Mouse (Mus musculus) G1E (cell line): ENCODE results near the gene Nt5dc1. TPM values are rescaled to one million over a fixed set of nuclear protein-coding genes. Genes with fewer than 3 reads are reported as not detected.
"Not testable (repeated sequence)": the region's sequence is repeated elsewhere in the genome, so short reads cannot be mapped to it uniquely, and the experiment has no call there.

ENCODE experiments used
- ATAC-seq: 2 replicates; pipeline ENCODE4 v1.8.0; 2016; ENCODE audit warnings: mild to moderate bottlenecking; ENCODE audit not compliant: insufficient number of reproducible peaks, poor library complexity, low FRiP score, severe bottlenecking; ENCODE audit errors: extremely low read depth
- DNase-seq: peaks from one replicate; pipeline ENCODE4 v3.0.0; 2012; ENCODE audit warnings: low spot score
- H3K27me3 ChIP-seq: 2 replicates; pipeline ENCODE4 v1.6.1; 2012; ENCODE audit warnings: mild to moderate bottlenecking, low read length, inconsistent platforms; ENCODE audit not compliant: insufficient read depth
- H3K36me3 ChIP-seq: replicated peaks from 2 replicates; pipeline ENCODE3; 2012; ENCODE audit warnings: mild to moderate bottlenecking, inconsistent platforms
- H3K4me1 ChIP-seq: 2 replicates; pipeline ENCODE4 v1.6.1; 2012; ENCODE audit warnings: low read depth, low read length, inconsistent platforms, mixed read lengths; ENCODE audit not compliant: insufficient read depth
- H3K4me3 ChIP-seq: 2 replicates; pipeline ENCODE4 v1.5.1; 2012; ENCODE audit warnings: low read depth, mild to moderate bottlenecking, inconsistent platforms, low read length, moderate library complexity, mixed read lengths
- H3K9me3 ChIP-seq: replicated peaks from 2 replicates; pipeline ENCODE4 v1.6.1; 2012; ENCODE audit warnings: inconsistent platforms
- CTCF ChIP-seq: IDR thresholded peaks from 2 replicates; pipeline ENCODE4 v1.5.1; 2012; ENCODE audit warnings: low read depth, low read length, inconsistent platforms, mixed read lengths
- GATA1 ChIP-seq: IDR thresholded peaks from 2 replicates; pipeline ENCODE4 v1.6.1; 2012; ENCODE audit warnings: borderline replicate concordance, low read length, inconsistent platforms, mixed read lengths
- GATA2 ChIP-seq: IDR thresholded peaks from 2 replicates; pipeline ENCODE4 v1.6.1; 2012; ENCODE audit warnings: low read depth, low read length, inconsistent platforms, borderline replicate concordance
- POLR2AphosphoS5 ChIP-seq: IDR thresholded peaks from 2 replicates; pipeline ENCODE4 v1.6.1; 2012; ENCODE audit warnings: low read depth, low read length, inconsistent platforms; ENCODE audit not compliant: insufficient replicate concordance
- TAL1 ChIP-seq: conservative IDR thresholded peaks from 2 replicates; pipeline ENCODE4 v1.6.1; 2012; ENCODE audit warnings: low read depth, low read length, inconsistent platforms, mixed read lengths
- polyA plus RNA-seq: library from polyadenylated mRNA; stranded (reverse); fragments of >175 nt; gene quantifications from 2 replicates; pipeline ENCODE4 v1.2.3, GENCODE M21; 2012
- total RNA-seq, 2 experiments: library from RNA; stranded (forward) in 1 of 2; stranded (reverse) in 1 of 2; fragments of 200-1000 nt in 1 of 2; fragments of >200 nt in 1 of 2; fragmentation: Nextera tagmentation in 1 of 2; gene quantifications; 2 replicates each; pipeline ENCODE4 v1.2.3; 2014 to 2017

Gene Nt5dc1
- total and polyA plus RNA-seq, 3 experiments = 7.6 to 48.8 (median 34.8) TPM

DNA sequence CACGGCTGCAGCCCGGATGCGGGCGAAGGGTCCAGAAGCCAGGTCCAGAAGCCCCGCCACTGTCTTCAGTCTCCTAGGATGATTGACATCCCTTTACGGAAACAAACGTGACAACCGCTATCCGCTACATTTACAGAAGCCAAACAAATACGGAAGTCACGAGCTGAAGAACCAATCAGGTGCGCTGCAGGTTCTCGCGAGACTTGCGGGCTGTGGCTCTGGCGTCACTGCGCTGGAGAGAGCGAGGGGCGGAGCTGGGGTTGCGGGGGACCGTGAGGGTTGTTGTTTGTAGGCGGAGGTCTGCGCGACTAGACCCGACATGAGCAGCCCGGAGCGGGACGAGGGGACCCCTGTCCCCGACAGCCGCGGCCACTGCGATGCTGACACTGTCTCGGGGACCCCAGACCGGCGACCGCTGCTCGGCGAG lies 136.4 kb downstream of the Nt5dc1 start, which contains the start of gene Tspyl1:
Gene Tspyl1 (plus strand): TSS at position 229 of the 427 bp plus-strand sequence.
- DNase-seq = peak; percentile 91

DNA sequence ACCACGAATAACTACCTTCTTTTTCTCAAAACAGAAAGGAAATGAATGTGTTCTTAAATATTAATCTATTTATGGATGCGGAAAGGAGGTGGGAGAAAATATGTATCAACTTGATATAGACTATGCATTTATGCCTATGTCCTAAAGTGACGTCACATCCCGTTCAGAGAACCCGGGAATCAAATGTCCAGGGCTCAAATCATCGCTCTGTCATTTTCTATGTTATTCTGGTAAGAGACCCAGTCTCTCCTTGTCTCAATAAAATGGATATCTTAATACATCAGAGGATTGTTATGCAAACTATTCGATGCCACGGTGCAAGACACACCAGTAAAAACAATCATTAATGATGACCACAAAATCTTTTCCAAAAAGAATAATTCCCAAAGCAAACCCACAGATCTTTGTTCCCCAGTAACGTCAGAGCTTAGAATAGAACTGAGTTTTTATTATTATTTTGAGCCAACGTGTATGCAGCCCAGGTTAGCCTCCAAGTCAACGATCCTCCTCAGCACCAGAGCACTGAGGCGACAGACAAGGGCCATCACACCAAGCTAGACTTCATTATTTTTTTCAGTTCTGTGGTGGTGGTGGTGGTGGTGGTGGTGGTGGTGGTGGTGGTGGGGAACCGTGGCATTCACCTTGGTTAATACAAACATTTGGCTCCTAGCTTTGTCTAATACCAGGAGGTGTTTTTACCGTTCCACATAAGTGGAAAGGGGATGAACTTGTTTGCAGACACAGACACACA lies 137.0 kb downstream of the Nt5dc1 start:
- H3K4me3 ChIP-seq = peak overlapping the region; percentile 98
- peaks cover 21% of the 10 kb centered on the region for H3K4me1 ChIP-seq
- no peak for ATAC-seq
- DNase-seq = peak; percentile 18
- peaks cover 6% of the 10 kb centered on the region; the same call in 1 of the 2 replicates for H3K27me3 ChIP-seq
- H3K9me3 ChIP-seq = no peaks in the 10 kb centered on the region
- TF ChIP-seq GATA1 (no peak), CTCF (no peak), POLR2AphosphoS5 (no peak), TAL1 (no peak), GATA2 (no peak)
- peaks cover 15% of the 10 kb centered on the region for H3K36me3 ChIP-seq

More for the DNA sequence above, 136.4 kb downstream of the Nt5dc1 start, which contains the start of gene Tspyl1:
- Histone ChIP-seq H3K4me3 (peak within 1 kb of the TSS; percentile 98), H3K36me3 (peaks cover 15% of the 10 kb centered on the region), H3K4me1 (peaks cover 21% of the 10 kb centered on the region), H3K9me3 (no peaks in the 10 kb centered on the region), H3K27me3 (peaks cover 6% of the 10 kb centered on the region; the same call in 1 of the 2 replicates)
- peak; percentile 96 for ATAC-seq
- TF ChIP-seq GATA2 (no peak), GATA1 (no peak), TAL1 (no peak), POLR2AphosphoS5 (no peak), CTCF (no peak)

DNA sequence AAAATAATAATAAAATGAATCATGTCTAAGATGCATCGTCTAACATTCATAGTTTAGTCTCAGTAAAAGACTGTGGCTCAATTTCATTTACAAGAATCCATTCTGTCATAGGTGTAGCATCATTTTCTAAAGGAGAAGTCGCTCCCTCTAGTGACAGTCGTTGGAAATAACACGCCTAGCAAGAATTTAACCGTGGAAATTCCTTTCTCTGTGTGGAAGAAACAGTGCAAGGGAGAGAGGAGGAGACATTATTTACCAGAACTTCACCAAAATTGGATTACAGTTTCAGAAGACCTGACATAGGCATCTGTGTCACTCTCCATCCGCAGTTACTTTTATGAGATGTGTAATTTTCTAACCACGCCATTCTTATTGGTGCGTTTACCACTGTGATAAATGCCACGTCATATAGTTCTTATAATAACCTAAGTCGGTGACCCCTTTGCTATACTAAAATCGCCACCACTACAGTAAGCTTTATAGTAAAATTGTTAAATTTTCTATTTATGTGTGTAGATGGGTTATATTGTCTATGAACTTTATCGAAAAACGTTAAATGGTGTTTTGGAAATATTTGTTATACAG lies 137.7 kb downstream of the Nt5dc1 start:
- Histone ChIP-seq H3K4me1 (peaks cover 21% of the 10 kb centered on the region), H3K27me3 (peaks cover 6% of the 10 kb centered on the region; the same call in 1 of the 2 replicates), H3K36me3 (peaks cover 12% of the 10 kb centered on the region), H3K9me3 (no peaks in the 10 kb centered on the region), H3K4me3 (peak overlapping the region; percentile 58; the same call in 1 of the 2 replicates)
- TF ChIP-seq TAL1 (no peak), CTCF (peak; percentile 44)
- ATAC-seq (peak; percentile 31; the same call in 1 of the 2 replicates), DNase-seq (no peak)

DNA sequence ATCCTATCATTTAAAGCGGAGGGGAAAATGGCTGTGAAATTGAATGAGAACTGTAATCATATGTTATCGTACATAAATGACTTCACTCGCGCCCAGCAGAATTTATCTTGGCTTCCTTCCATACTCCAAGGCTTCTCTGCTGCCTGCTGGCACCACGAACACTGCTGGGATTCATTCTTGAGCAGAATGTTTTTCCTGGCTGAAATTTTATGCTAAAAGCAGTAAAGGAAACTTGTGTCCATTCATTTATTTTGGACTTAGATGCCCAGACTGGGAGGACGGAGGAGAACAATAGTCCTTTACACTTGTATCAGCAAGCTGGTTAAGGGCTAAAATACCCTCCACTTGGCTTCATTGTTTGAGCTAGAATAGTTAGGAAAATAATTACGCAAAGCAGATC lies 146.7 kb downstream of the Nt5dc1 start:
- Histone ChIP-seq H3K27me3 (no peaks in the 10 kb centered on the region; the same call in 1 of the 2 replicates), H3K4me1 (peaks cover 4% of the 10 kb centered on the region; the same call in 1 of the 2 replicates), H3K9me3 (no peaks in the 10 kb centered on the region), H3K4me3 (no peak overlapping the region), H3K36me3 (no peaks in the 10 kb centered on the region)
- no peak for DNase-seq
- no peak for ATAC-seq
- TF ChIP-seq GATA1 (no peak), POLR2AphosphoS5 (no peak), GATA2 (no peak), CTCF (no peak), TAL1 (no peak)

DNA sequence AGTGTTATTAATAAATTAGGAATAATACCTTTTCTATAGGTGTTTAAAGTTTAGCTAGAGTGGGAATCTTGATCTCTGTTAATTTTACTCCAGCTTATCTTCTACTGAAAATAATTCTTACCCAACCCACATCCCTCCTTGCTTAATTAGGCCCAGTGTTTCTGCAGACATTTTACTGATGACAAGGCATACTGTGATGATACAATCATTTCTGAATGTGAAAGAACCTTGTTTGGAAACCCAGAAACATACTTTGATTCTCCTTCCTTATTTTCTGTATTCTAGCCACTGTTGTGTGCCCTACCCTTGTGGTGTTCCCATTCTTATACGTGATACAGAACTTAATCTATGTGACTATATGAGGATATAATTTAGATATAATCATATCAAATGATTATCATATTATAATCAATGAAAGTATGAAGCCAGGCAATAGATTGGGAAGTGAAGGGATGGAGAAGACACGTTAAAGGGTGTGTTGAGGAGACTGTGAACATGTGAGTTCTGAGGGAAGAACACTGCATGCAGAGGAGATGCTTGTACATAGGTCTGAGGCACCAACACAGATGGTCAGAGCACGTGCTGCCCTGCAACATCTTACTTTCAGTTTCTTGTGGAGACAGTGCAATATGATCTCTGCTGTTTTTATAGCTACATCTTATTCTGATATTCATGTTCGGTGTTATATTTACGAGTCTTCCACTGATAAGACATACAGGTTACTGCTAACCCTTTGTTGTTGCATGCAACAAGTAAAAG lies 150.9 kb downstream of the Nt5dc1 start:
- Histone ChIP-seq H3K27me3 (no peaks in the 10 kb centered on the region; the same call in 1 of the 2 replicates), H3K4me1 (peaks cover 4% of the 10 kb centered on the region; the same call in 1 of the 2 replicates), H3K36me3 (no peaks in the 10 kb centered on the region), H3K4me3 (no peak overlapping the region; the same call in 1 of the 2 replicates), H3K9me3 (no peaks in the 10 kb centered on the region)
- TF ChIP-seq POLR2AphosphoS5 (no peak), TAL1 (no peak), GATA2 (no peak), CTCF (no peak), GATA1 (no peak)
- DNase-seq = no peak
- no peak for ATAC-seq

DNA sequence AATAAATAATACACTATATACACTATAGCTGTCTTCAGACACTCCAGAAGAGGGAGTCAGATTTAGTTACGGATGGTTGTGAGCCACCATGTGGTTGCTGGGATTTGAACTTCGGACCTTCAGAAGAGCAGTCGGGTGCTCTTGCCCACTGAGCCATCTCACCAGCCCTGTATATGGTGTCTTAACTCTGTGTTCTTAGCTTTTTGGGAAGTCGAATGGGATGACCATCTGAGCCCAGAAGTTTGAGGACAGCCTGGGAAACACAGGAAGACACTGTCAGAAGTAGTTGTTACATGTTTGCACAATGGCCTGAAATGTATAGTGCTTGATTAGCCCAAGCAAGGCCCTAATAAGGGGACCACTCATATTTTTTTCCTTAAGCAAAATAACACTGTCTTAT lies 153.2 kb downstream of the Nt5dc1 start:
- no peak for TF ChIP-seq POLR2AphosphoS5
- TF ChIP-seq GATA2 = no peak
- TF ChIP-seq GATA1 = no peak
- TF ChIP-seq CTCF = no peak
- no peak for TF ChIP-seq TAL1
- no peak for ATAC-seq
- H3K4me1 ChIP-seq = peaks cover 4% of the 10 kb centered on the region; the same call in 1 of the 2 replicates
- H3K27me3 ChIP-seq = no peaks in the 10 kb centered on the region; the same call in 1 of the 2 replicates
- H3K4me3 ChIP-seq = no peak overlapping the region
- H3K36me3 ChIP-seq = no peaks in the 10 kb centered on the region
- no peak for DNase-seq
- H3K9me3 ChIP-seq = no peaks in the 10 kb centered on the region

DNA sequence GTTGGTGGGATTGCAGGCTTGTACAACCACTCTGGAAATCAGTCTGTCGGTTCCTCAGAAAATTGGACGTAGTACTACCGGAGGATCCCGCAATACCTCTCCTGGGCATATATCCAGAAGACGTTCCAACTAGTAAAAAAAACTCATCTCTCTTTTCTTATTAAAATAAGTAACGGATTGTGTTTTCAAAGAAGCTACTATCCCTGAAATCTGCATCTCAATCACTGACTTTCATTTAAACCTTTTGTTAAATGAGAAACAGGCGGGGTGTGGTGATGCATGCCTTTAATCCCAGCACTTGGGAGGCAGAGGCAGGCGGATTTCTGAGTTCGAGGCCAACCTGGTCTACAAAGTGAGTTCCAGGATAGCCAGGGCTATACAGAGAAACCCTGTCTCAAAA lies 165.5 kb downstream of the Nt5dc1 start:
- H3K36me3 ChIP-seq, H3K4me1 ChIP-seq, H3K27me3 ChIP-seq, H3K4me3 ChIP-seq, H3K9me3 ChIP-seq, ATAC-seq, DNase-seq: not testable (repeated sequence)
